Mouse (Mus musculus) layer of hippocampus, adult 11-12 months (tissue): ENCODE data around the gene Myo1e.
"Not testable (repeated sequence)": the region's sequence is repeated elsewhere in the genome, so short reads cannot be mapped to it uniquely, and the experiment has no call there.

Experiments used
- DNase-seq: peaks from one replicate; pipeline ENCODE4 v3.0.0; 2022; ENCODE audit warnings: low spot score

The Myo1e gene

GRCm38 (mm10) chr9:70251441-70251985 lies 44.4 kb downstream of the Myo1e start:
- no peak for DNase-seq

- DNase-seq, result no peak
Measured at GRCm38 (mm10) chr9:70253016-70253415, 45.9 kb downstream of the Myo1e start.

GRCm38 (mm10) chr9:70255005-70255404 lies 47.9 kb downstream of the Myo1e start:
- DNase-seq, result no peak

- not testable (repeated sequence) for DNase-seq
Measured at GRCm38 (mm10) chr9:70256027-70256426, 48.9 kb downstream of the Myo1e start.

GRCm38 (mm10) chr9:70257289-70258101 lies 50.3 kb downstream of the Myo1e start:
- no peak for DNase-seq

- peak; percentile 39 for DNase-seq
Measured at GRCm38 (mm10) chr9:70260324-70260841, 53.2 kb downstream of the Myo1e start.

GRCm38 (mm10) chr9:70261646-70262045 lies 54.5 kb downstream of the Myo1e start:
- DNase-seq, result no peak

- no peak for DNase-seq
Measured at GRCm38 (mm10) chr9:70263134-70263533, 56.0 kb downstream of the Myo1e start.

- DNase-seq, result no peak
Measured at GRCm38 (mm10) chr9:70263735-70264134, 56.6 kb downstream of the Myo1e start.

- no peak for DNase-seq
Measured at GRCm38 (mm10) chr9:70265513-70265912, 58.4 kb downstream of the Myo1e start.

GRCm38 (mm10) chr9:70266186-70266585 lies 59.0 kb downstream of the Myo1e start:
- no peak for DNase-seq

- DNase-seq, result no peak
Measured at GRCm38 (mm10) chr9:70267108-70267507, 60.0 kb downstream of the Myo1e start.

GRCm38 (mm10) chr9:70269349-70269748 lies 62.2 kb downstream of the Myo1e start:
- peak; percentile 44 for DNase-seq

GRCm38 (mm10) chr9:70270468-70270867 lies 63.3 kb downstream of the Myo1e start:
- DNase-seq, result no peak

- DNase-seq, result no peak
Measured at GRCm38 (mm10) chr9:70271137-70271536, 64.0 kb downstream of the Myo1e start.

GRCm38 (mm10) chr9:70271631-70272030 lies 64.5 kb downstream of the Myo1e start:
- no peak for DNase-seq

GRCm38 (mm10) chr9:70274071-70274470 lies 66.9 kb downstream of the Myo1e start:
- no peak for DNase-seq

- DNase-seq, result no peak
Measured at GRCm38 (mm10) chr9:70274476-70274875, 67.3 kb downstream of the Myo1e start.

- DNase-seq, result no peak
Measured at GRCm38 (mm10) chr9:70274887-70275555, 67.9 kb downstream of the Myo1e start.

- DNase-seq, result no peak
Measured at GRCm38 (mm10) chr9:70277076-70277475, 69.9 kb downstream of the Myo1e start.

GRCm38 (mm10) chr9:70277529-70277982 lies 70.4 kb downstream of the Myo1e start:
- no peak for DNase-seq

GRCm38 (mm10) chr9:70281407-70281806 lies 74.3 kb downstream of the Myo1e start:
- DNase-seq, result no peak

GRCm38 (mm10) chr9:70282107-70282506 lies 75.0 kb downstream of the Myo1e start:
- DNase-seq, result no peak
